Mouse (Mus musculus) lung, postnatal 0 days (tissue): Measurements from ENCODE around the gene Fxyd5.

Source experiments
- CTCF ChIP-seq: IDR thresholded peaks from 2 replicates; pipeline ENCODE4 v1.5.1; 2016; ENCODE audit warnings: antibody characterized with exemption, mild to moderate bottlenecking
- EP300 ChIP-seq: IDR thresholded peaks from 2 replicates; pipeline ENCODE4 v1.6.1; 2016; ENCODE audit warnings: antibody characterized with exemption, mild to moderate bottlenecking, control low read depth

GRCm38 (mm10) chr7:31074713-31075069, 32.4 kb upstream of the Fxyd5 start:
- no peak for TF ChIP-seq CTCF
- no peak for TF ChIP-seq EP300
